Mouse (Mus musculus) lung, embryonic 14.5 days (tissue): ENCODE data around the gene Cyp2j7. TPM values are rescaled to one million over a fixed set of nuclear protein-coding genes. Genes with fewer than 3 reads are reported as not detected.
"Not testable (repeated sequence)": the region's sequence is repeated elsewhere in the genome, so short reads cannot be mapped to it uniquely, and the experiment has no call there.

Experiments
- ATAC-seq: fragments of 200-750 bp; cut with Nextera tagmentation; 2 replicates; pipeline ENCODE4 v1.8.0; 2017; ENCODE audit warnings: mild to moderate bottlenecking, moderate TSS enrichment, moderate library complexity; ENCODE audit not compliant: insufficient read depth
- DNase-seq: peaks from one replicate; pipeline ENCODE4 v3.0.0-alpha.2; 2015
- H3K27ac ChIP-seq: fragments of 300-500 bp; sonication (generic); 2 replicates; pipeline ENCODE4 v1.5.1; 2014; ENCODE audit warnings: low read depth, mild to moderate bottlenecking, moderate library complexity
- H3K27me3 ChIP-seq: fragments of 300-500 bp; sonication (generic); 2 replicates; pipeline ENCODE4 v1.6.1; 2014; ENCODE audit warnings: low read length, control low read depth; ENCODE audit not compliant: insufficient read depth
- H3K36me3 ChIP-seq: fragments of 300-500 bp; sonication (generic); 2 replicates; pipeline ENCODE4 v1.6.1; 2014; ENCODE audit warnings: control low read depth; ENCODE audit not compliant: insufficient read depth
- H3K4me1 ChIP-seq: fragments of 300-500 bp; sonication (generic); 2 replicates; pipeline ENCODE4 v1.6.1; 2014; ENCODE audit warnings: antibody characterized with exemption, control low read depth; ENCODE audit not compliant: insufficient read depth
- H3K4me2 ChIP-seq: fragments of 300-500 bp; sonication (generic); 2 replicates; pipeline ENCODE4 v1.6.1; 2014; ENCODE audit warnings: mild to moderate bottlenecking
- H3K4me3 ChIP-seq: fragments of 300-500 bp; sonication (generic); 2 replicates; pipeline ENCODE4 v1.5.1; 2014; ENCODE audit warnings: low read depth, low read length
- H3K9ac ChIP-seq: fragments of 300-500 bp; sonication (generic); 2 replicates; pipeline ENCODE4 v1.6.1; 2014
- H3K9me3 ChIP-seq: fragments of 300-500 bp; sonication (generic); 2 replicates; pipeline ENCODE4 v1.6.1; 2016; ENCODE audit warnings: low read depth, low read length, control low read depth
- CTCF ChIP-seq: IDR thresholded peaks from 2 replicates; pipeline ENCODE4 v1.5.1; 2016; ENCODE audit warnings: antibody characterized with exemption, low read depth
- WGBS: fragments of 180-500 bp; shearing (Covaris S2); extraction: QIAGEN DNeasy Blood & Tissue Kit; methylation state at CpG from one replicate; pipeline ENCODE4 v1.1.7; 2014; 5-methylcytosine and 5-hydroxymethylcytosine counted together
- polyA plus RNA-seq: library from polyadenylated mRNA; unstranded; fragments of >200 nt; fragmentation: Nextera tagmentation; extraction: Ambion mirVana; gene quantifications from 2 replicates; pipeline ENCODE4 v1.2.1, GENCODE M21; 2014

The Cyp2j7 gene
- not detected in 2 replicates for polyA plus RNA-seq

GRCm38 (mm10) chr4:96236559-96236958 is at the start of gene Cyp2j7:
Gene Cyp2j7 (minus strand): TSS chr4:96236659.
- ATAC-seq (no peak), DNase-seq (no peak)
- H3K4me1 ChIP-seq, result no peaks in the 10 kb centered on the region
- H3K4me3 ChIP-seq, result no peak within 1 kb of the TSS
- 66% methylated on average over 3 of the region's 3 CpGs for WGBS
- H3K27me3 ChIP-seq, result no peaks in the 10 kb centered on the region
- no peak for TF ChIP-seq CTCF
- H3K36me3 ChIP-seq, result no peaks in the 10 kb centered on the region
- H3K9me3 ChIP-seq, result no peaks in the 10 kb centered on the region
- H3K27ac ChIP-seq, result no peak within 1 kb of the TSS
- H3K9ac ChIP-seq, result no peak within 1 kb of the TSS
- H3K4me2 ChIP-seq, result no peak within 1 kb of the TSS

DNA sequence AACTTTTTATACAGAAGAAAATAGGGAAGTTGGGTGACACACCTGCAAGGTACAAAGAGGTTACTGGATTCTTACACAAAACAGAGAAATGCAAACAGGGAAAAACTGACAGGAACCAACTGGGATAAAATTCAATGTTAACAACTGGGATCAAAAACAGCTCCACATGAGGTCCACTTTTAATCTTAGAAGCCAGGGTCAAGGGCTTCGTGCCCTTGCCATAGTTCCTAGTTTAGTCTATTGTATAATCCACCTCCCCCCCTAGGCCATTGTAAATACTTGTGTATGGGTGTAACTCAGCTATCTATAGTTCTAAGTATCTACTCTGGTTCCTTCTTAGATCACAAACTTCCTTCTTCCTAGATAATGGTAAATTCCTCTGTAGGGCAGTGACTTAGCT is 40.4 kb upstream of the Cyp2j7 start:
- H3K4me1 ChIP-seq, H3K27me3 ChIP-seq, H3K9me3 ChIP-seq, DNase-seq, H3K9ac ChIP-seq, ATAC-seq, H3K27ac ChIP-seq, H3K4me2 ChIP-seq, H3K4me3 ChIP-seq, H3K36me3 ChIP-seq: not testable (repeated sequence)
- 68% methylated on average over 1 of the region's 1 CpGs for WGBS

- DNase-seq (peak; percentile 76), ATAC-seq (0 out of 2 replicates have a peak, but pooled peaks have one; percentile 44)
- Histone ChIP-seq H3K4me2 (no peak overlapping the region), H3K27ac (no peak overlapping the region), H3K9me3 (no peaks in the 10 kb centered on the region), H3K9ac (no peak overlapping the region), H3K4me3 (no peak overlapping the region), H3K36me3 (no peaks in the 10 kb centered on the region), H3K27me3 (no peaks in the 10 kb centered on the region), H3K4me1 (no peaks in the 10 kb centered on the region)
- TF ChIP-seq CTCF, result peak; percentile 63
Observed at GRCm38 (mm10) chr4:96273907-96274306, 37.4 kb upstream of the Cyp2j7 start.

GRCm38 (mm10) chr4:96196701-96197100 is 39.8 kb downstream of the Cyp2j7 start:
- no peaks in the 10 kb centered on the region for H3K4me1 ChIP-seq
- no peak overlapping the region for H3K4me3 ChIP-seq
- no peaks in the 10 kb centered on the region for H3K36me3 ChIP-seq
- WGBS, result 62% methylated on average over 1 of the region's 1 CpGs
- no peaks in the 10 kb centered on the region for H3K27me3 ChIP-seq
- no peak for TF ChIP-seq CTCF
- no peaks in the 10 kb centered on the region for H3K9me3 ChIP-seq
- H3K4me2 ChIP-seq, result no peak overlapping the region
- no peak overlapping the region for H3K9ac ChIP-seq
- H3K27ac ChIP-seq, result no peak overlapping the region
- DNase-seq, result no peak
- no peak for ATAC-seq

- H3K36me3 ChIP-seq, DNase-seq, ATAC-seq, H3K4me1 ChIP-seq, H3K4me3 ChIP-seq, H3K9ac ChIP-seq, H3K9me3 ChIP-seq, H3K27ac ChIP-seq, H3K27me3 ChIP-seq, H3K4me2 ChIP-seq: not testable (repeated sequence)
- WGBS, result 90% methylated on average over 5 of the region's 5 CpGs
Observed at GRCm38 (mm10) chr4:96189321-96189720, 47.1 kb downstream of the Cyp2j7 start.

GRCm38 (mm10) chr4:96188671-96189070 is 47.8 kb downstream of the Cyp2j7 start:
- H3K36me3 ChIP-seq, H3K4me2 ChIP-seq, ATAC-seq, H3K4me1 ChIP-seq, H3K27me3 ChIP-seq, H3K27ac ChIP-seq, H3K9ac ChIP-seq, H3K9me3 ChIP-seq, DNase-seq, H3K4me3 ChIP-seq: not testable (repeated sequence)
- 73% methylated on average over 2 of the region's 2 CpGs for WGBS

DNA sequence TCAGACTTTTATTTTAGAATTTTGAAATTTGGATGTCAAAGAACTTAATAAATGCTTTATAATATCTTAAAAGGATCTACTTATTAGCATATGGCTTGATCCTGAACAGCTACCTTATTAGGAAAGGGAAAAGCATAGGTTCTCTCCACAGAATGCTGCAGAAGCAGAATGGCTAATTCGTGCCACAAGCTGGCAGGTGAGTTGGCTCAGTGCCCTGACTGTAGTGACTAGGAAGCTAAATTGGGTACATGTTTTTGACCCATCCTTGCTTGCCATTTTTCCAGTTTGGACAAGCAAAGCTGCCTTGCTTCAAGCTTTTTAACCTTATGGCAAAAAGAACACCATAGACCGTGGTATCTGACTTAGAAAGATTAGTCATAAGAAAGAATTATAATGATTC is 48.3 kb downstream of the Cyp2j7 start:
- not testable (repeated sequence) for H3K27me3 ChIP-seq, ATAC-seq, H3K4me1 ChIP-seq, H3K4me3 ChIP-seq, H3K9me3 ChIP-seq, H3K27ac ChIP-seq, H3K4me2 ChIP-seq, H3K36me3 ChIP-seq, DNase-seq, H3K9ac ChIP-seq
- 84% methylated on average over 2 of the region's 2 CpGs for WGBS

DNA sequence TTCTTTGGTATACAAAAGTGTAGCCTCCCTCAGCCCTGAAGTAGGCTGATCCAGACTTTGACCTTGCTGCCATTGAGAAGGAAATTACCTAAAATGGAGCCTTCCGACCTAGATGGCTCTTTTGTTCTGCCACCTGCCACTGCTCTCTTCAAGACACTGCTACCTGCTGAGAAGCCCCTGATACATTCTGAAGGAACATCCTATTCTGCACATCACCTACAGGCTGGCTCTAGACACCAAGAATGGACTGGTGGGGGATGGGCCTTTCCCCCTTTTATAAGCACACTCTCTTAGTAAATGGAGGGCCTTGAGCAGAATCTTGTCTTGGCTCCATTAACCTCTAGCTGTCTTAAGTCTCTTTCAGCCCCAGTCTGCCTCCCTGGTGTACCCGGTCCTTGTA is 51.7 kb downstream of the Cyp2j7 start:
- not testable (repeated sequence) for H3K27ac ChIP-seq, H3K9me3 ChIP-seq

More for the DNA sequence above, 51.7 kb downstream of the Cyp2j7 start:
- H3K4me1 ChIP-seq, H3K9ac ChIP-seq, H3K4me2 ChIP-seq, H3K36me3 ChIP-seq, DNase-seq, ATAC-seq, H3K4me3 ChIP-seq, H3K27me3 ChIP-seq: not testable (repeated sequence)
- 77% methylated on average over 2 of the region's 2 CpGs for WGBS
